Mouse (Mus musculus) regulatory T cell (primary cell): ENCODE measurements around the gene Cd70.
"Not testable (repeated sequence)": the region's sequence is repeated elsewhere in the genome, so short reads cannot be mapped to it uniquely, and the experiment has no call there.

Experiments used
- in situ Hi-C: fragments of 300-600 bp; cut with MboI, MseI; formaldehyde crosslinking; loops from one replicate; pipeline ENCODE4 v1.15.1; 2025; ENCODE audit warnings: high pct_unique_total_duplicates

Cd70 gene

DNA sequence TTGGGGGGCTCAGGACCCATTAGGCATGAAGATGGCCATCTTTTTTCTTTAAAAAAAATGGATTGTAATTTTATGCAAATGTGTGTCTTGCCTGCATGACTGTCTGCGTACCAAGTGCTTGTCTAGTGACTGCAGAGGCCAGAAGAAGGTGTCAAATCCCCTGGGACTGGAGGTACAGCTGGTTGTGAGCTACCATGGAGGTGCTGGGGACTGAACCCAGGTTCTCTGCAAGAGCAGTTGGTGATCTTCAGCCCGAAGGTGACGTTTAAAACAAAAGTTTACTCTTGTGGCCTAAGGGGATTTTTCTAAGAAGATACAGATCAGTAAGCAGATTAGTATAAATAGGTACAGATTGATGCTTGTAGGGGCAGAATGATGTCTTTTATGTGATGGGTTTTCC lies 13.9 kb downstream of the Cd70 start:
- in situ Hi-C loops = no loop called here

DNA sequence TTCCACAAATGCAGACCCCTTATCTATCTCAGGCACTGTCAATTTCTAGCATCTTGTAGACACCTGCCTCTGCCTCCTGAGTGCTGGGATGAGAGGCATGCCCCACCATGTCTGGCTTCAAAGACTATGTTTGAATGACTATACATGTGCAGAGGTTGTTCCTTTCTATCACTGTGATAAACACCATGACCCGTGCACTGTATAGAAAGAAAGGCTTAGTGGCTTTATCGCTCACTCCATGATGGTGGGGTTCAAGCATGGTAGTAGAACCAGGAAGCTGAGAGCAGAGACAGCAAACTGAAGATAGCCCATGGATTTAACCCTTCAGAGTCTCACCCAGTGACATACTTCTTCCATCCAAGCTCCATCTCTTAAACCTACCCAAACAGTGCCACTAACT lies 14.9 kb downstream of the Cd70 start:
- in situ Hi-C loops = no loop called here

DNA sequence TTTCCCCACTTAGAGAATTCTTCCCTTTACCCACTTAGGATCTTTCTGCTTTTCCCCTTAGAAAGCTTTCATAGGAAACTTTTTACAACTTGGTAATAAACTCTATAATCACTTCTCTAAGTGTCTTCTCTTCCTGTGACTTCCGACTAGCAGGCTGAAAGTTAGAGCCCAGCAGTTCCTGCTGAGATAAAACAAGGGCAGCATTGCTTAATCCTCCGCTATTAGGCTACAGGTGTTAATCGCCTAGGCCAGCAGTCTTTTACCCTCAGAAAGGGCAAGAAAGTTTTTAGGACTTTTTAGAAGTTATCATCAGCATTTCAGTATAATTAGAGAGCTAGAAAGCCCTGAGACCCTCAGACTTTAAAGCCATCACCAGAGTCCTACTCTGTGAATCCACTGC lies 15.6 kb downstream of the Cd70 start:
- in situ Hi-C loops = not testable (repeated sequence)

DNA sequence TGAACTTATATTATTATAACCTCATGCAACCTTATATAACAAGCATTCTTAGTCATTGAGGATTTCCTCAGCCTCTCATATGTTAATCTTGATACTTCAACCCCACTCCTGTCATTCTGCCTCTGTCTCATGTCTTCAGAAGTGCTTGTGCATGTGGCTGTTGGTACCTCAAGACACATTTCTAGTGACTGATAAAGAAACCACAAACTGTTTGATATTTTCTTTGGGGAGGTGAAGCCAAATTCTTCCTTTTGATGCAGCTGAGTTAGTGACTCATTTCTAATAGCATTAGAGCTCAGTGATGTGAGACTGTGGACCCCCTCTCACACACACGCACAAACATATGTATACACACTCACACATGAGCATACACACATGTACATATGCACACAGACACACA lies 17.8 kb downstream of the Cd70 start:
- in situ Hi-C loops = no loop called here

DNA sequence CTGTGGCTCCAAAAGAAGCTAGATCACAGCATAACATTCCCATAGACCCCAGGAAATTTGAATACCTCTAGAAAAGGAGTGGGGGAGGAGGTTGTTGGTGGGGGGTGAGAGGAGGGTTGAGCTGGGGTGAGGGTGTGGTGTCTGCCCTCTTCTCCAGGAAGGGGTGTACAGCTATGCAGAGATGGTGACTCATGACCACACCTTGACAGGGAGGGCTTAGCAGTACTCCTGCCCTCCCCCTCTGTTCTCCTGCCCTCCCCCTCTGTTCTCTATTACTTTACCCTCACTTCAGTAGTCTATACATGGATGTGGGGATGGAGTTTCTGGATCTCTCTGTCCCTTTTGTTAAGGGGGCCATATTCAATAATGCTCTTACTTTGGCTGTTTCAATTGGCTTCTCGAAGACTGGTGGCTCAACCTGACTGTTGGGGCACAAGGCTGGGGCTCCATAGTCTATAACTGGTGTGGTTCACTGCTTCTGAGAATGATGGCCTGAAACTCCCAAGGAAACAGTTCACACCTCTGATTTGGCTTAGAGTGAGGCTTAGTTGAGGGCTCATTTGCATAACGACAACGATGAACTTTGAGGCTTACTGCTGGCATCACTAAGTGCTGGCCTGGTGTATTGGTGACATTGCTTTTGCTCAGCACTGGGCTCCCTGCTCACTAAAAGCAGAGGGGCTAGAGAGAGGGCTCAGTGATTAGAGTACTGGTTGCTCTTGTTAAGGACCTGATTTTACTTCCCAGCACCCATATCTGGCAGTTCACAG lies 23.5 kb downstream of the Cd70 start:
- in situ Hi-C loops = no loop called here

DNA sequence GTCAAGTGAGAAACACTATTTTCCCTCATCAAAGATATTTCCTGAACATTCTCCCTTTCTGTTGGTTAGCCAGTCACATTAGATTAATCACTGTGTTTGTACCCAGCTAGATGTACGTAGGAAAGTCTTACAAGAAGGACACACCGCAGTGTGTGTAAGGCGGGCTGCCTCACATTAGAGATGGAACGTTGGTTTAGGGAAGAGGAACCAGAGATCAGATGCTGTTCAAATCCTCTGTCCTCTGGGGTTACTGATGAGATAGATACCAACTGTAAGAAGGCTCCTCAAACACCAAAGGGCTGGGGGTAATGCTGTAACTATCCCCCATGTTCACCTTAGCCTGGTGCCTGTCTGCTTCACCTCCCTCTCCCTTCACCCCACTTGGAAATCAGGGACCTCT lies 24.8 kb downstream of the Cd70 start:
- in situ Hi-C loops = no loop called here

DNA sequence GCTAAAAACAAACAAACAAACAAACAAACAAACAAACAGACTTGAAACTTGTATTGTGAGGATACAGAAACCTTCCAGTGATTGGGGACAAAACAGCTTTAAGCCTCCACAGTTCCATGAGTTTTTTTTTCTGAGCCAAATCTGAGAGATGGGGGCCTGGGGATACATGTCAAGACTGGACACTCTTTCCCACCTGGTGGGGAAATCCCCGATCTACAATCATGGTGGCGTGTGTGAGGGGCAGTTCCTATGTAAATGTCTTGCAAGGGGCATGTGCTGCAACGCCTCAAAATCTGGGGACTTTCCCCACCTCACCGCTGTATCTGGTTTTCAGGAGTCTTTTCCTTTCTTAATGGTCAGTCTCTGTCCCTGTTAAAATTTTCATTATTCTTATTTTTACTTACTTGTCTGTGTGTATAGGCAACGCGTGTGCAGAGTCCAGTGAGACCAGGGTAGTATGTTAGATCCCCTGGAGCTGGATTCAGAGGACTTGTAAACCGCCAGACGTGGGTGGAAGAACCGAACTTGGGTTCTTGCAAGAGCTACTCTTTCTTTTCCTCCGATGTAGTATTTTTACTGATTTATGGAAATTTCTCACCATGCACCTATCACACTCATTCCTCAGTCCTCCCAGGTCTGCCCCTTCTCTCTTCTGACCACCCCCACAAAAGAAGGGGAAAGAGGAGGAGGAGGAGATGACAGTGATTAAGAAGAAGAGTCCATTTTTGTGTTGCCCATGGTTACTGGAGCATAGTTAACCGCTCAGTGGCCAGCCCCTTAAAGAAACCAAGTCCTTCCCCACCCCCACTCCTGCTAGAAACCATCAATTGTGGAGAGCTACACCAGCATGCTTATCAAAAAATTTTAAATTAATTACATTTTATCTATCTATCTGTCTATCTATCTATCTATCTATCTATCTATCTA lies 26.1 kb downstream of the Cd70 start:
- in situ Hi-C loops = no loop called here

DNA sequence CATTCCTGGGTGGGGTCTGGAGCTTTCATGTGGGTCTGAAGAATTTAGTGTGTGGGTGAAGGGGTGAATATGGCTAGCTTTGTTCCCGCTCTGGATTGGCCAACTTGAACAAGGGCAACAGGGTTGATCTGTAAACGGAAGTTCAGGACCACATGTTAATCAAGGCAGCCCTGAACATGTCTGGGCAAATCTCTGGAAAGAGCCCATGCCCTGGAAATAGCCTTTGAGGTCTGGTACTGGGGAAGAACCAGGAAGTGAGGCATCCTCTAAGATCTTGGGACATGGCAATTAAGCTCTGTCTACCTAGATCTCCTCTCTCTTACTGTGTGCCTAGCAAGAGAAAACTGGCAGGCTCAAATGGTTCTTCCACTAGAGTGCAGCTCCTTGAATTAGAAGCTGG lies 27.7 kb downstream of the Cd70 start:
- in situ Hi-C loops = no loop called here

DNA sequence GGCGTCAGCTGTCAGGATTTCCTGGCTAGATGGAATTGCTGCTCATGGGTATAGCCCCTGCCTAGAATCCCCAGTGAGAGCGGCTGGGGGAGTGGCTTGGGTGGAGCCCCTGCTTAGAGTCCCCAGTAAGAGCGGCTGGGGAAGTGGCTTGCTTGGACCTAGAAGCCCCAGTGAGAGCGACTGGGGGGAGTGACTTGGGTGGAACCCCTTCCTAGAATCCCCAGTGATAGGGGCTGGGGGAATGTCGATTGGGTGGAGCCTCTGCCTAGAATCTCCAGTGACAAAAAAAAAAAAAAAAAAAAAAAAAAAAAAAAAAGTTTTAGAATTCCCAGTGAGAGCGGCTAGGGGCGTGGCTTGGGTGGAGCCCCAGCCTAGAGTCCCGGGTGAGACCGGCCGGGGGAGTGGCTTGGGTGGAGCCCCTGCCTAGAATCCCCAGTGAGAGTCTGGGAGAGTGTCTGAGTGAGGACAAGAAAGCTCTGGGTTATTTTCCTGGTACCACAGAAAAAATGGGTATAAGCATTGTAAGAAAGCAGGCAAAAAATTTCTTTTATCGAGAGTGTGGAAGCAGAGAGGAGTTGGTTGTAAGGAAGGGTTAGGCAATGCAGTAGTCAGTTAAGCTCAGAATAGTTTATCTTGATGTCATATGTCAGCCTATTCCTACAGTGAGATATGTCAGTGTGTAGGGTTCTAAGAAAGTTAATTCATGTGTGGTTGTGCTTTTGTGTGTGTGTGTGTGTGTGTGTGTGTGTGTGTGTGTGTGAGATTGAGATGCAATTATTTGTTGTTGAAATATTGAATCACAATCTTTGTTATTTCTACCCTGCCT lies 30.8 kb downstream of the Cd70 start:
- in situ Hi-C loops = no loop called here

DNA sequence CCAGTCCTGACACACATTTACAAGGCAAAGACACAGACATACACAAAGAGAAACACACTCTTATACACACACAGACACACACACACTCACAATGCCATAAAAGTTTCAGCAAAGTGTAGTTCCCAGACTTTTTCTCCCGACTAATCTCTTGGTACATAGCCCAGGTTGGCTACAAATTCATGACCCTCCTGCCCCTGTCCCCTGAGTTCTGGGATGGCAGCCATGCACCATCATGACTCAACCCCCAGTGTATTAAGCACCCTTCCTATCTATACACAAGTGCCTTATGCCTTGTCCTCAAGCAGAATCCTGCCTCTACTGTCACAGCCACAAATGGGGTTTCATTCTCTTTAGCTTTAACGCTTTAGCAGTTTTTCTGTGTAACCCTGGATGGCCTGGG lies 32.8 kb downstream of the Cd70 start:
- in situ Hi-C loops = no loop called here

DNA sequence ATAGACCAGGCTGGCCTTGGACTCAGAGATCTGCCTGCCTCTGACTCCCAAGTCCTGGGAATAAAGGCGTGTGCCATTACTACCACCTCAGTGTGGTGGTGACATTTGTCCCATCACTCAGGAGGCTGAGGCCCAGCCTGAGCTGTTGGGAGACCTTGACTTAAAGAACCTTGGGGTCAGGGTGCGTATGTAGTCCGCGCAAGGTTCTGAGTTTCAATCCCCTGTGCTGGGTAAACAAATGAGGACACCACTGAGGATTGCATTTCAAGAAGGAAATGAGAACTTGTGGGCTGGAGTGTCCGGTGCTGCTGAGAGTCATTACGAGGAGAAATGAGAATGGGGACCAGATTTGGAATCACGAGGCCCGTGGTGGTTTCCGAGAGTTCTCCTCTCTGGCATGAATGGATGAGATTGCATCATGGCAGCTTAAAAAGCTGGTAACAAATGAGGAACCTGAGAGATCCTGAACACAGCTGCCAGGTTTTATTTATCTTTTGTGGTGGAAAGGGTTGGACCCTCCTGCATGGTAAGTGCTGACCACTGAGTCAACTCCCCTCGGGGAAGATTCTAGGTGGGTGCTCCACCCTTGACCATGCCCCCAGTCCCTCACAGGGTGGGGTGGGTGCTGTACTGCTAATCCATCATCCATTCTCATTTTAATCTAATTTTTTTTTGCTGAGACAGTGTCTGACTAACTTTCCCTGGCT lies 36.7 kb downstream of the Cd70 start:
- in situ Hi-C loops = no loop called here

DNA sequence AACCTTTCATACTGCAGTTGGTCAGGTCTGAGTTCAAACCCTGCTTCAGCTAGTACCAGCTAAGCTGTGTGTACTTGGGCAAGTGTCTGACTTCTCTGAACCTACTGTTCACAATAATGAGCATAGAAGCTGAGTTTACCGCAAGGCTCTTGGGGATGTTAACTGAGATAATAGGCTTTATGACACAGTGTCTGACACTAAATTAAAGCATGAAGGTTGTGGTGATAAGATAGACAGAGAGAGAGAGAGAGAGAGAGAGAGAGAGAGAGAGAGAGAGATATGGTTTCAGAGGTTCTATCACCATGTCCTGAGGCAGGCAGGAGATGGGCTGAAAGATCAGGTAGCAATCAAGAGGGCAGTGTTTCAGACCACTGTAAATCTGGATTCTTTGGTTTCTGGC lies 39.6 kb downstream of the Cd70 start:
- in situ Hi-C loops = no loop called here

DNA sequence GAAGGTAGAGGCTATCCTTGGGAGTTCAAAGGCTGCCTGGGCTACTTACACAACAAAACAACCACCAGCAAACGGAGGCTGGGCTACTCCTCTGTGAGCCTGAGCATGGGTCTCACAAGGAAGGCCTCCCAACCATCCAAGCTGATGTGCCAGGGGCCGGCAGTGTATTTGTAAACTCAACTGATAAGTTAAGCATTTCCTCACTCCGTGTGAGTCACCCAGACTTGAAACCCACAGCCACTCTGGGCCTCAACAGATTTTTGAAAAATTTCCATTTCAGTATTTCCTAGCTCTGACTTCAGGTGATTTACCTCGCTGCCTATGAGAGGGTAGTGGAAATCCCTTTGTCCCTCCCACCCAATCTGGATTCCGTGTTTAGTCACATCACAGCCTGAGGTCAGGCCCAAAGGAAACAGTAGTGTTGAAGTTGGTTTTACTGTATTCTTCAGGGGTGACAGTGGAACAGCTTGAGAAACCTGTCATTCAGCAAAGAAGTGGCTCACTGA lies 40.9 kb downstream of the Cd70 start:
- in situ Hi-C loops = no loop called here

DNA sequence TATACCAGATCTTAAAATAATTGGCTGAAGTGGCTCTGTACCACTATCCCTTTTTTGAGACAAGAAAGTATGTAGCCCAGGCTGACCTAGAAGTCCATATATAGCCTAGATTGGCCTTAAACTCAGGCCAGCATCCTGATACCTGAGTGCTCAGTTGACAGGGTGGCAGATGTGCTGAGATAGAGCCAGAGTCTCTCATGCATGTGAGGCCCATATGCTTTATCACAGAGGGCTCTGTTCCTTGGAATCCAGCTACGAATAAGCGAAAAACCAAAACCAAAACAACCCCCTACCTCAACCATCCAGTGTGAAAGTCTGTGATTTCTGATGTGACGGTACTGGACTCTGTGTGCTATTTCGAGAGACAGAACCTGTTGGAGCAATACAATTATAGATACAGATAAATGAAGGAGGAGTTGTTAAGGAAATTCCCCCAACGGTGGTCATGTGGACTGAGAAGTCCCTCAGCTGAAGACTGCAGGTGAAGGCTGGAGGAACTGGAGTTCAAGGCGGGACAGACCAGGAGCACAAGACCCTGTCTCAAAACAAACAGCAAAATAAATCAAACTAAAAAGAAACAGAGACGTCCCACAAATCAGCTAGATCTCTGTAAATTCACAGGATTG lies 41.4 kb downstream of the Cd70 start:
- in situ Hi-C loops = no loop called here

DNA sequence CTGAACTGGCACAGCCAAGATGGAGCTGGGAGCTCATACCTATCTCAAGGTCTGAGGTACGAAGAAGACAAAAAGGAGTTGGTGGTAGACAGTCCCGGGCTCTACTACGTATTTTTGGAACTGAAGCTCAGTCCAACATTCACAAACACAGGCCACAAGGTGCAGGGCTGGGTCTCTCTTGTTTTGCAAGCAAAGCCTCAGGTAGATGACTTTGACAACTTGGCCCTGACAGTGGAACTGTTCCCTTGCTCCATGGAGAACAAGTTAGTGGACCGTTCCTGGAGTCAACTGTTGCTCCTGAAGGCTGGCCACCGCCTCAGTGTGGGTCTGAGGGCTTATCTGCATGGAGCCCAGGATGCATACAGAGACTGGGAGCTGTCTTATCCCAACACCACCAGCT lies 42.5 kb downstream of the Cd70 start:
- in situ Hi-C loops = no loop called here

DNA sequence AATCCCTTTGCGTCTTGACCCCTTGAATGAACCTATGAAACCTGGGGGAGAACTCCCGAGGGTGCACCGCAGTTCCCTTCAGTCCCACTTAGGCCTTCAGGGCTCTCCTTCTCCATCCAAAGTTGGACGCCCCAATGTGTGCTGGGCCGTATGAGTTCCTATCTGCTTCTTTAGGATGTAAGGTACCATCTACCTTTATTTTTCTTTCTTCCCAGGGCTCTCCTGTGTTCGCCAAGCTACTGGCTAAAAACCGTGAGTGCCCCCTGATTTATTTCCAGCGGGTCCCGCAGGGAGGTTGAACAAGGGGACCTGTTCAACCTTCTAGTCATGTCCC lies 43.6 kb downstream of the Cd70 start:
- in situ Hi-C loops = no loop called here

DNA sequence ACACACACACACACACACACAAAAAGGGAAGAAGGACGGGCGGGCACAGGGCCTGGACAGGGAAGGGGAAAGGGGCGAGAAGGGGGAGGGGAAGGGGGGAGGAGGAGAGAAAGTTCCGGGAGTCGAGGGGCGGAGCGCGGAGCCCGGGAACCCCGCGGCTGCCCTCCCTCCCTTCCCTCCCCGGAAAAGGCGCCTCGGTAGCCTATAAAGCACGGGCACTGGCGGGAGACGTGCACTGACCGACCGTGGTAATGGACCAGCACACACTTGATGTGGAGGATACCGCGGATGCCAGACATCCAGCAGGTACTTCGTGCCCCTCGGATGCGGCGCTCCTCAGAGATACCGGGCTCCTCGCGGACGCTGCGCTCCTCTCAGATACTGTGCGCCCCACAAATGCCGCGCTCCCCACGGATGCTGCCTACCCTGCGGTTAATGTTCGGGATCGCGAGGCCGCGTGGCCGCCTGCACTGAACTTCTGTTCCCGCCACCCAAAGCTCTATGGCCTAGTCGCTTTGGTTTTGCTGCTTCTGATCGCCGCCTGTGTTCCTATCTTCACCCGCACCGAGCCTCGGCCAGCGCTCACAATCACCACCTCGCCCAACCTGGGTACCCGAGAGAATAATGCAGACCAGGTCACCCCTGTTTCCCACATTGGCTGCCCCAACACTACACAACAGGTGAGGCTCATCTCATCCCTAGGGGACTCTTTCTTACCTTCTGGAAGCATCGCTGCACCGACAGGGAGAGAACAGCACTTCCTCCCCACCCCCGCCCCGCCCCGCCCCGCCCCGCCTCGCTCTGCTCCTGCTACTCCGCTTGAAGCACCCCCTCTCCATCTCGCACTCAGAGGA lies 44.2 kb downstream of the Cd70 start, which contains the start of gene Tnfsf9:
TSS of gene Tnfsf9 (plus strand) at position 145 of the 854 bp plus-strand sequence.
- in situ Hi-C loops = no loop called here

DNA sequence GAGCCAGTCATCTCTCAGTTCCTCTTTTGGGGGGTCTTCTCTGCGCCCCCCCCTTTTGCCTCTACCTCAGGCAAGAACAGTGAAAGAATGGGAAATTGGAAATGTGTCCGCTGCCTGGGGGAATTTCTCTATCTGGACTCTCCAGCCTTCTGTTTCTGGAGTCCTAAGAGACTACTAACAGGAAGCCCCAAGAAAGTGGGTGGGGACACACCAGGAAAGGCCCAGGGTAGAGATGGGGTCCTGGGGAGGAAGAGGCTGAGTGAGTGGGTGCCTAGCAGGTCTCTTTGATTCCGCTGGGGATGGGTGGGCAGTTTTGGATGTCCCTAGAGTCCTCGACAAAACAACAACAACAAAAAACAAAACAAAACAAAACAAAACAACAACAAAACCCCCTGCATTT lies 45.1 kb downstream of the Cd70 start:
- in situ Hi-C loops = no loop called here

DNA sequence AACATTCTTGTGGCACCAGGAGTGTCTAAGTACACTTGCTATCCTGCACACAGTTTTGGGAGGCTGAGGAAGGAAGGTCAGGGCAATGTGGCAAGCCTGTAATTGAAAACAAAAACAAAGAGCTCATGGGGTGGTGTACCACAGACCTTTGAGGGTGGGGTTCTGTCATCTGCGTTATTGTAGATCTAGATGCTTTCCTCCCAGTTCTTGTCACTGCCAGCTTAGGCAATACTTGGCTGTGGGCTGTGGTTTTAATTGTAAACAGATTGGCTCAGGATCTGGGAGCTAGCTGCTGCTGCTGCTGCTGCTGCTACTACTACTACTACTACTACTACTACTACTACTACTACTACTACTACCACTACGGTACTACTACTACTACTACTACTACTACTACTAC lies 47.3 kb downstream of the Cd70 start:
- in situ Hi-C loops = no loop called here
